Mouse (Mus musculus) embryonic facial prominence, embryonic 11.5 days (tissue): Measurements from ENCODE around the gene Ptpn3. TPM values are rescaled to one million over a fixed set of nuclear protein-coding genes. Genes with fewer than 3 reads are reported as not detected.
A peak's percentile ranks its signal among the peaks of the same experiment; 100 is the strongest.

Experiments used
- ATAC-seq: fragments of 200-750 bp; cut with Nextera tagmentation; replicated peaks from 2 replicates; pipeline ENCODE4 v1.8.0; 2017; ENCODE audit warnings: low read depth; ENCODE audit not compliant: insufficient number of reproducible peaks, low FRiP score, low TSS enrichment
- DNase-seq: peaks from one replicate; pipeline ENCODE4 v3.0.0-alpha.2; 2015; ENCODE audit warnings: low spot score
- H3K27ac ChIP-seq: fragments of 300-500 bp; sonication (generic); replicated peaks from 2 replicates; pipeline ENCODE4 v1.5.1; 2014; ENCODE audit warnings: mild to moderate bottlenecking, low read depth, low read length, control low read depth
- H3K27me3 ChIP-seq: fragments of 300-500 bp; sonication (generic); 2 replicates; pipeline ENCODE4 v1.6.1; 2014; ENCODE audit warnings: mild to moderate bottlenecking, low read length, moderate library complexity, mixed read lengths; ENCODE audit not compliant: control insufficient read depth, insufficient read depth
- H3K36me3 ChIP-seq: fragments of 300-500 bp; sonication (generic); replicated peaks from 2 replicates; pipeline ENCODE4 v1.6.1; 2014; ENCODE audit warnings: low read depth, mild to moderate bottlenecking, low read length, moderate library complexity, mixed read lengths; ENCODE audit not compliant: control insufficient read depth, insufficient read depth
- H3K4me1 ChIP-seq: fragments of 300-500 bp; sonication (generic); 2 replicates; pipeline ENCODE4 v1.6.1; 2014; ENCODE audit warnings: low read length, mixed read lengths; ENCODE audit not compliant: control insufficient read depth, insufficient read depth
- H3K4me2 ChIP-seq: fragments of 300-500 bp; sonication (generic); 2 replicates; pipeline ENCODE4 v1.6.1; 2014; ENCODE audit warnings: low read depth, mild to moderate bottlenecking, control low read depth, low read length, moderate library complexity
- H3K4me3 ChIP-seq: fragments of 300-500 bp; sonication (generic); 2 replicates; pipeline ENCODE4 v1.5.1; 2014; ENCODE audit warnings: low read depth, low read length, control low read depth
- H3K9ac ChIP-seq: fragments of 300-500 bp; sonication (generic); replicated peaks from 2 replicates; pipeline ENCODE4 v1.6.1; 2014; ENCODE audit warnings: mild to moderate bottlenecking, control low read depth, low read length
- H3K9me3 ChIP-seq: fragments of 300-500 bp; sonication (generic); replicated peaks from 2 replicates; pipeline ENCODE4 v1.6.1; 2016; ENCODE audit warnings: mild to moderate bottlenecking, low read length, inconsistent platforms, mixed read lengths; ENCODE audit not compliant: control insufficient read depth
- WGBS: fragments of 180-500 bp; shearing (Covaris S2); extraction: QIAGEN DNeasy Blood & Tissue Kit; methylation state at CpG from one replicate; pipeline ENCODE4 v1.1.7; 2014; 5-methylcytosine and 5-hydroxymethylcytosine counted together
- polyA plus RNA-seq: library from polyadenylated mRNA; unstranded; fragments of >200 nt; fragmentation: Nextera tagmentation; extraction: Ambion mirVana; gene quantifications from 2 replicates; pipeline ENCODE4 v1.2.1, GENCODE M21; 2014

Ptpn3 gene
- polyA plus RNA-seq = 1.9 and 2.5 TPM in 2 replicates

DNA sequence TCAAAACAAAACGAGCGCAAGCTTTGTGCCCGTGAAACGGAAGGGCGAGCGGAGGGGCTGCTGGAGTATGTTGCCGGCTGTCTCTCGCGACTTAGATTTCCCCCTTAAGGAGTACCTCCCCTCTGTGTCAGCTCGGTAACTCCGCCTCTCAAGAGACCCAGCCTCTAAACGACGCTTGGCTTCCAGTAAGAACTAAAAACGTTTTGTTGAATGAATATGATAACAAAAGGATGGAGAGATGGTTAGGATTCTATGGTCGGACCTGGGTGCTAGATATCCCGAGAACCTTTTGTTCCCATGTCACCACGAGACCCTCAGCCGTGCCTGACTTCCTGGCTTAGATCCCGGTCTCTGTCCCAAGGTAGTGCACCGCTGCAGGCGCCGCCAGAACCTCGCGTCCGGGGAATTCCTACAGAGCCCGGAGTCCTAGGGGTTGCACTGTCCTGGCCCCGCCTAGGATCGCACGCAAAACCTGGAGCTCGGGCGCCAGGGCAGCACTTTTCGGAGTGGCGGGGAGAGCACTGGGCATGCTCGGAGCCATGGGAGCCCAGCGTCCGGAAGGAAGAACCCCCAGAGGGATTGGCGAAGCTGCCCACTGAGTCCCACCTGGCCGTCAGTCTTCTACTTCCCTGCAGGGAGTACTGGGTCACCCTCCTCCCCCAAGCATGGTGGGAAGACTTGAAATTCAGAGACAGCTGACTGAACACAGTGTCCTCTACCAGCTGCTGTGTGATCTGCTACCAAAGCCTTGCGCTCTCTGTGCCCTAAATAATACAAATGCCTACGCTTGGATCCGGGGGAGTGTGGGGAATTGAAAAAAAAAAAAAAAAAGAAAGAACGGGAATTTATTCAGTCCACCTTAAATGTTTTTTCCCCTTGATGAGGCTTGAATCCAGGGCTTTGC is at the start of gene Ptpn3:
Gene Ptpn3, minus strand, starts transcription at position 428 of the 904 bp plus-strand sequence.
- Histone ChIP-seq H3K4me3 (peak within 1 kb of the TSS; percentile 78), H3K27me3 (peaks cover 28% of the 10 kb centered on the region), H3K9me3 (no peaks in the 10 kb centered on the region), H3K4me1 (peaks cover 5% of the 10 kb centered on the region; the same call in 1 of the 2 replicates), H3K9ac (peak within 1 kb of the TSS; percentile 4; the same call in 1 of the 2 replicates), H3K4me2 (peak within 1 kb of the TSS; percentile 98), H3K36me3 (no peaks in the 10 kb centered on the region), H3K27ac (peak within 1 kb of the TSS; percentile 29; the same call in 1 of the 2 replicates)
- ATAC-seq (peak; percentile 91), DNase-seq (peak; percentile 87)
- WGBS = under 1% methylated on average over 42 of the region's 42 CpGs

DNA sequence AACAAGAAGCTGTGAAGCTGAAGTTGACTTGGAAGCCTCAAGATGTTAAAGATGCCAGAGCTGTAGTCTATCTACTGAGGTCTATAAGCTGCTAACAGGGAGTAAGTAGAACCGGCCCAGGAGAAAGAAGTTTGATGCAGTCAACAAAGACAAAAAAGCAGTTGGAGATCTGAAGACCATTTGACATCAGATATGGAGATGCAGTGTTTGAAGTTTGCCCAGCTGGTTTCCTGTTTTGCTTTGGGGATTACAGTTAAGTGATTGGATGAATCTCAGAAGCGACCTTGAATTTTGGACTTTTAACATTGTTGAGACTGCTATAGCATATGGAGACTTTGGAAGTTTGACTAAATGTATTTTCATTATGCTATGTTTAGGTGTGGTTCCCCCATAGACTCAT is 48.9 kb upstream of the Ptpn3 start:
- no peaks in the 10 kb centered on the region for H3K4me1 ChIP-seq
- ATAC-seq = no peak

DNA sequence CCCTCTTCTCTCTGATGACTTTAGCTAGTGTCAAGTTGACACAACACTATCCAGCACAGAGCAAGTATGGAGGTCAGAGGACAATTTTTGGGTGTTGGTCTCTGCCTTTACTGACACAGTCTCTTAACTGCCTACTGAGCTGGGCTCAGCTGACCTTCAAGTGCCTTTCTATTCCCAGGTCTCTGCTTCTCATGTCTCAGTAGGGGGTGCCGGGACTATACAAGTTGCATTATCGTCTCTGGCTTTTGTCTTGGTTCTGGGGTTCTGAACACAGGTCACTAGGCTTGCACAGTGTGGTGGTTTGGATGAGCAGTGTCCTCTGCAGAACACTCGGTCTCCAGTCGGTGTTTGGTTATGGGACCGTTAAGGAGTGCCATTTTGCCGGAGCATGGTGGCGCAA is 42.4 kb upstream of the Ptpn3 start:
- no peak overlapping the region for H3K27ac ChIP-seq
- ATAC-seq (no peak), DNase-seq (no peak)
- no peaks in the 10 kb centered on the region for H3K4me1 ChIP-seq
- 94% methylated on average over 7 of the region's 7 CpGs for WGBS
- no peak overlapping the region for H3K4me2 ChIP-seq
- H3K9me3 ChIP-seq = no peaks in the 10 kb centered on the region
- no peaks in the 10 kb centered on the region for H3K36me3 ChIP-seq
- no peak overlapping the region for H3K4me3 ChIP-seq
- H3K9ac ChIP-seq = no peak overlapping the region
- no peaks in the 10 kb centered on the region for H3K27me3 ChIP-seq

More for the DNA sequence above, 48.9 kb upstream of the Ptpn3 start:
- no peak for DNase-seq
- H3K27me3 ChIP-seq = no peaks in the 10 kb centered on the region
- H3K9me3 ChIP-seq = no peaks in the 10 kb centered on the region
- 90% methylated on average over 2 of the region's 2 CpGs for WGBS
- H3K27ac ChIP-seq = no peak overlapping the region
- H3K9ac ChIP-seq = no peak overlapping the region
- H3K36me3 ChIP-seq = no peaks in the 10 kb centered on the region
- H3K4me3 ChIP-seq = no peak overlapping the region
- no peak overlapping the region for H3K4me2 ChIP-seq

GRCm38 (mm10) chr4:57338923-57339322 is 37.3 kb upstream of the Ptpn3 start:
- Histone ChIP-seq H3K27ac (no peak overlapping the region), H3K9ac (no peak overlapping the region), H3K4me1 (no peaks in the 10 kb centered on the region), H3K27me3 (no peaks in the 10 kb centered on the region), H3K9me3 (no peaks in the 10 kb centered on the region), H3K36me3 (no peaks in the 10 kb centered on the region), H3K4me3 (no peak overlapping the region), H3K4me2 (no peak overlapping the region)
- 80% methylated on average over 17 of the region's 17 CpGs for WGBS
- no peak for ATAC-seq
- DNase-seq = peak; percentile 33

- no peaks in the 10 kb centered on the region for H3K27me3 ChIP-seq
- 63% methylated on average over 9 of the region's 9 CpGs for WGBS
- H3K4me2 ChIP-seq = no peak overlapping the region
- H3K4me1 ChIP-seq = no peaks in the 10 kb centered on the region
- no peak overlapping the region for H3K27ac ChIP-seq
- no peak overlapping the region for H3K4me3 ChIP-seq
- ATAC-seq (no peak), DNase-seq (peak; percentile 45)
- H3K9ac ChIP-seq = no peak overlapping the region
- H3K9me3 ChIP-seq = no peaks in the 10 kb centered on the region
- no peaks in the 10 kb centered on the region for H3K36me3 ChIP-seq
These were observed 36.4 kb upstream of the Ptpn3 start for GRCm38 (mm10) chr4:57338061-57338460.

- no peak for ATAC-seq
- Histone ChIP-seq H3K27me3 (no peaks in the 10 kb centered on the region), H3K9ac (no peak overlapping the region), H3K9me3 (no peaks in the 10 kb centered on the region), H3K36me3 (no peaks in the 10 kb centered on the region), H3K4me2 (no peak overlapping the region), H3K4me1 (no peaks in the 10 kb centered on the region), H3K27ac (no peak overlapping the region), H3K4me3 (no peak overlapping the region)
- DNase-seq = no peak
- 73% methylated on average over 9 of the region's 9 CpGs for WGBS
These were observed 33.5 kb upstream of the Ptpn3 start for GRCm38 (mm10) chr4:57335000-57335666.

- H3K4me3 ChIP-seq = no peak overlapping the region
- no peaks in the 10 kb centered on the region for H3K9me3 ChIP-seq
- no peaks in the 10 kb centered on the region for H3K4me1 ChIP-seq
- no peak overlapping the region for H3K9ac ChIP-seq
- no peaks in the 10 kb centered on the region for H3K36me3 ChIP-seq
- H3K27me3 ChIP-seq = no peaks in the 10 kb centered on the region
- H3K27ac ChIP-seq = no peak overlapping the region
- whole genome bisulfite sequencing = 91% methylated on average over 12 of the region's 12 CpGs
- H3K4me2 ChIP-seq = no peak overlapping the region
- DNase-seq = no peak
- no peak for ATAC-seq
These were observed 32.4 kb upstream of the Ptpn3 start for GRCm38 (mm10) chr4:57333926-57334548.
